Comparison of ENCODE assay signal across 9 mouse cellular contexts in the genomic region with DNA sequence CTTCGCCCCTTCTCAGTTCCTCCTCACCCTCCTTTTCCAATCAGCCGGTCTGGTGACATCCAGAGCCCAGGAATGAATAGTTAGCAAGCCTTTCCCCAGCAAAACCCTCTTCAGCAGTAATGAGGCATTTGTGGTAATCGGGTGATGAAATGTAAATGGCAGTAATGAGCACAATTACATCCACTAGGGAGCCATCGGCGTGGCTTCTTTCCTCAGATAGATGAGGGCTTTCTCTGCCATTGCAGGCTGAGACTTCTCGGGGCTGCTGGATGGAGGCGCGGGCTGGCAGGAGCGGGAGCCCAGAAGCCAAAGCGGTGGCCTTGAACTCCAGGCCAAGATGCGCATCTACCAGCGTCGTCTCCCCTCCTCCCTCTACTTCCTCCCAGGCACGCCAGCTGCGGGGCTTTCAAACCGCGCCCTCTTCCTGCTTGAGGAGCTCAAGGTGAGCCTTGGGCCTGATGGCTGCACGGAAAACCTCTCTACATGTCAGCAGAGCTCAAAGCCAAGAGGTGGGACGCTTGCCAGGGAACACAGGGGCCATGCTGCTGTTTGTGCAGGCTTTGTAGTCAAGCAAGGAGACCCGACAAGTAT.
DNase-seq lines count a peak whose midpoint lies in the region; ATAC-seq and TF ChIP-seq lines count a peak whose summit lies in the region.
"Had no signal": no experiment of that assay in that cellular context is flagged by ENCODE, and none has a peak within 500 bp of the region (broad histone marks: within the 10 kb centered on the region; RNA-seq: fewer than 3 reads in every experiment).

No protein-coding gene starts in this region.

- no peaks in the 10 kb centered on the region for H3K36me3 ChIP-seq in heart, embryonic 11.5 days (ENCODE audit: control insufficient read depth, insufficient read depth, low read length)
- H3K36me3 ChIP-seq in E14TG2a.4 (ENCODE audit: insufficient read depth, low read length): no peaks in the 10 kb centered on the region

- peak overlapping the region; percentile 41 for H3K4me3 ChIP-seq in heart, embryonic 11.5 days (ENCODE audit: low read depth, low read length)
- H3K4me3 ChIP-seq in E14TG2a.4 (replicated peaks; ENCODE audit: low read length): peak overlapping the region; percentile 67
- H3K4me3 ChIP-seq: megakaryocyte, embryonic 14.5 days had no signal

- no peak overlapping the region for H3K27ac ChIP-seq in heart, embryonic 11.5 days (ENCODE audit: low read depth, low read length)

- WGBS in heart, embryonic 11.5 days (ENCODE audit: insufficient replicate concordance): 1% methylated on average over 20 of the region's 20 CpGs

- peak overlapping the region; percentile 58 for H3K9ac ChIP-seq in heart, embryonic 11.5 days (ENCODE audit: low read depth, low read length)

- H3K4me1 ChIP-seq in heart, embryonic 11.5 days (ENCODE audit: control insufficient read depth, insufficient read depth, low read length): peaks cover 12% of the 10 kb centered on the region
- peaks cover 25% of the 10 kb centered on the region for H3K4me1 ChIP-seq in E14TG2a.4 (replicated peaks; ENCODE audit: low read depth, low read length)
- H3K4me1 ChIP-seq: megakaryocyte, embryonic 14.5 days had no signal

- H3K27me3 ChIP-seq in heart, embryonic 11.5 days (ENCODE audit: control insufficient read depth, insufficient read depth, low read length): no peaks in the 10 kb centered on the region
- no peaks in the 10 kb centered on the region for H3K27me3 ChIP-seq in E14TG2a.4 (ENCODE audit: insufficient read depth, low read length)
- H3K27me3 ChIP-seq: megakaryocyte, embryonic 14.5 days had no signal

- ATAC-seq in heart, embryonic 11.5 days (replicated peaks; ENCODE audit: insufficient number of reproducible peaks, low FRiP score, low TSS enrichment): no peak

- TF ChIP-seq CTCF in E14TG2a.4 (conservative IDR thresholded peaks at IDR 0.05; ENCODE audit: low read length): no peak

- peak overlapping the region; percentile 66 for H3K4me2 ChIP-seq in heart, embryonic 11.5 days

- no peak for DNase-seq in heart, adult 18-20 months
- peak; percentile 22 for DNase-seq in cerebellum, adult 9-10 months
- DNase-seq in forelimb bud, embryonic 11.5 days (ENCODE audit: low read depth, low spot score): peak; percentile 30
- DNase-seq in layer of hippocampus, postnatal 36 days: peak; percentile 15 to 17
- peak; percentile 49 for DNase-seq in neural tube, embryonic 10.5 days (ENCODE audit: extremely low spot score, low spot score)
- DNase-seq in B cell, adult 2 months: no peak

- no peaks in the 10 kb centered on the region for H3K9me3 ChIP-seq in heart, embryonic 11.5 days (replicated peaks; ENCODE audit: control insufficient read depth, low read length)
- H3K9me3 ChIP-seq in E14TG2a.4 (ENCODE audit: low read length): no peaks in the 10 kb centered on the region

Comparison
In these comparisons a context has a peak if more than half of its experiments do, and no peak if none do; other contexts are left out.
1. DNase-seq: peak in cerebellum, adult 9-10 months (single experiment), forelimb bud, embryonic 11.5 days (single experiment), layer of hippocampus, postnatal 36 days (2 of 2) and neural tube, embryonic 10.5 days (single experiment); none in heart, adult 18-20 months (0 of 2) and B cell, adult 2 months (0 of 2).